Comparison of ENCODE assay signal across 10 mouse cellular contexts in genomic region chr11:50134136-50134859, GRCm38 (mm10). TPM values are rescaled to one million over a fixed set of nuclear protein-coding genes. Genes with fewer than 3 reads are reported as not detected.
DNase-seq lines count a peak whose midpoint lies in the region; ATAC-seq and TF ChIP-seq lines count a peak whose summit lies in the region.
"Had no signal": no experiment of that assay in that cellular context is flagged by ENCODE, and none has a peak within 500 bp of the region (broad histone marks: within the 10 kb centered on the region; RNA-seq: fewer than 3 reads in every experiment).

No protein-coding gene starts in this region.

- no peak for ATAC-seq in liver, embryonic 15.5 days (ENCODE audit: insufficient read depth)
- ATAC-seq: forebrain, embryonic 16.5 days had no signal

- no peak overlapping the region for H3K27ac ChIP-seq in heart, embryonic 10.5 days
- peak overlapping the region; percentile 20; the same call in 1 of the 2 replicates for H3K27ac ChIP-seq in thymus, adult 2 months (ENCODE audit: control insufficient read depth, insufficient read depth, low read length)
- H3K27ac ChIP-seq in liver, embryonic 15.5 days (replicated peaks), result peak overlapping the region; percentile 64
- H3K27ac ChIP-seq: neural tube, embryonic 12.5 days had no signal

- peak overlapping the region; percentile 15 for H3K4me2 ChIP-seq in liver, embryonic 15.5 days
- H3K4me2 ChIP-seq: neural tube, embryonic 12.5 days had no signal

- DNase-seq in heart, adult 8-10 months (ENCODE audit: low spot score), result peak; percentile 19
- DNase-seq in heart, embryonic 10.5 days (ENCODE audit: low spot score), result no peak
- DNase-seq in thymus, adult 2 months, result no peak
- DNase-seq in thymus, postnatal 0 days (ENCODE audit: low spot score), result no peak
- DNase-seq in natural killer cell, adult 2 months (ENCODE audit: low spot score in 2 of 2), result peak; percentile 23 to 61
- no peak for DNase-seq in thymus, adult 18-20 months
- no peak for DNase-seq in gastrocnemius, adult 18-20 months (ENCODE audit: low spot score)

- no peaks in the 10 kb centered on the region for H3K27me3 ChIP-seq in heart, embryonic 10.5 days (ENCODE audit: insufficient read depth, poor library complexity, severe bottlenecking)
- H3K27me3 ChIP-seq in thymus, adult 2 months (ENCODE audit: control insufficient read depth, insufficient read depth, low read length), result no peaks in the 10 kb centered on the region
- no peaks in the 10 kb centered on the region for H3K27me3 ChIP-seq in liver, embryonic 15.5 days
- H3K27me3 ChIP-seq: neural tube, embryonic 12.5 days had no signal

- no peak for TF ChIP-seq POLR2A in thymus, adult 2 months (IDR thresholded peaks at IDR 0.05; ENCODE audit: control insufficient read depth, extremely low read depth, insufficient read depth, low read length, poor library complexity)

- WGBS in heart, embryonic 10.5 days, result 57% methylated on average over 10 of the region's 10 CpGs
- WGBS in thymus, adult 2 months, result 17% methylated on average over 10 of the region's 10 CpGs
- WGBS in liver, embryonic 15.5 days (ENCODE audit: insufficient replicate concordance), result 22% methylated on average over 10 of the region's 10 CpGs

- no peak for TF ChIP-seq CTCF in thymus, adult 2 months (IDR thresholded peaks at IDR 0.05; ENCODE audit: borderline replicate concordance, control insufficient read depth, extremely low read depth, insufficient read depth, low read length, poor library complexity)

- peaks cover 34% of the 10 kb centered on the region for H3K4me1 ChIP-seq in heart, embryonic 10.5 days
- H3K4me1 ChIP-seq in thymus, adult 2 months (replicated peaks; ENCODE audit: control insufficient read depth, insufficient read depth, low read length), result peaks cover 18% of the 10 kb centered on the region
- peaks cover 54% of the 10 kb centered on the region for H3K4me1 ChIP-seq in liver, embryonic 15.5 days (replicated peaks)

- no peak overlapping the region for H3K9ac ChIP-seq in liver, embryonic 15.5 days
- H3K9ac ChIP-seq: neural tube, embryonic 12.5 days had no signal

- no peaks in the 10 kb centered on the region for H3K9me3 ChIP-seq in heart, embryonic 10.5 days
- H3K9me3 ChIP-seq in liver, embryonic 15.5 days (replicated peaks), result no peaks in the 10 kb centered on the region
- H3K9me3 ChIP-seq: neural tube, embryonic 12.5 days had no signal

- peaks cover 33% of the 10 kb centered on the region for H3K36me3 ChIP-seq in heart, embryonic 10.5 days
- H3K36me3 ChIP-seq in thymus, adult 2 months (ENCODE audit: control insufficient read depth, insufficient read depth, low read length), result peaks cover 5% of the 10 kb centered on the region
- peaks cover 32% of the 10 kb centered on the region; the same call in 1 of the 2 replicates for H3K36me3 ChIP-seq in liver, embryonic 15.5 days (replicated peaks)

- no peak overlapping the region for H3K4me3 ChIP-seq in heart, embryonic 10.5 days
- no peak overlapping the region for H3K4me3 ChIP-seq in thymus, adult 2 months (ENCODE audit: control insufficient read depth, insufficient read depth, low read length)
- no peak overlapping the region for H3K4me3 ChIP-seq in liver, embryonic 15.5 days (replicated peaks)
- H3K4me3 ChIP-seq: neural tube, embryonic 12.5 days had no signal

RNA-seq across cellular contexts. Expression of gene Tbc1d9b, which starts 3.1 kb away (rescaled TPM):
- 10 to 100 TPM; 45.9 to 47.4 (median 46.5) TPM for total RNA-seq in heart, adult 8-10 months (2022)
- 29.5 and 36.5 TPM in 2 replicates for polyA plus RNA-seq in heart, embryonic 10.5 days (2016; fragmentation: Nextera tagmentation; extraction: Ambion mirVana)
- polyA plus RNA-seq in thymus, adult 2 months (2012; rRNA removed), result 58.7 and 70.3 TPM in 2 replicates
- 25.5 and 27.7 TPM in 2 replicates for polyA plus RNA-seq in thymus, postnatal 0 days (2015; fragmentation: Nextera tagmentation; extraction: Ambion mirVana)
- polyA plus RNA-seq in liver, embryonic 15.5 days (2015; fragmentation: Nextera tagmentation; extraction: Ambion mirVana), result 11.7 and 13.6 TPM in 2 replicates
- total RNA-seq in gastrocnemius, adult 18-20 months (2021), result 10 to 100 TPM; 21.3 to 22.8 TPM

RNA-seq across cellular contexts. Expression of gene Mrnip, which starts 39.9 kb away (rescaled TPM):
- total RNA-seq in heart, adult 8-10 months (2022), result 1 to 10 TPM; 1.6 to 3.5 (median 2.7) TPM
- polyA plus RNA-seq in heart, embryonic 10.5 days (2016; fragmentation: Nextera tagmentation; extraction: Ambion mirVana), result 15.6 and 21.7 TPM in 2 replicates
- 8.7 and 8.9 TPM in 2 replicates for polyA plus RNA-seq in thymus, adult 2 months (2012; rRNA removed)
- 13.1 and 15.3 TPM in 2 replicates for polyA plus RNA-seq in thymus, postnatal 0 days (2015; fragmentation: Nextera tagmentation; extraction: Ambion mirVana)
- polyA plus RNA-seq in liver, embryonic 15.5 days (2015; fragmentation: Nextera tagmentation; extraction: Ambion mirVana), result 7.6 and 8.4 TPM in 2 replicates
- total RNA-seq in gastrocnemius, adult 18-20 months (2021), result 1 to 10 TPM; 2.4 to 2.7 TPM

Comparison
In these comparisons a context has a peak if more than half of its experiments do, and no peak if none do; other contexts are left out.
1. DNase-seq: peak in heart, adult 8-10 months (single experiment) and natural killer cell, adult 2 months (2 of 2); none in heart, embryonic 10.5 days (single experiment), thymus, adult 2 months (single experiment), thymus, postnatal 0 days (single experiment), thymus, adult 18-20 months (0 of 2) and gastrocnemius, adult 18-20 months (single experiment).